Mouse (Mus musculus): ENCODE data around the gene Nptx1.

GRCm38 (mm10) chr11:119552301-119552700, 4.7 kb upstream of the Nptx1 start:
- TF ChIP-seq CTCF (IDR thresholded peaks at IDR 0.05; ENCODE audit: low read depth) (no peak), EP300 (IDR thresholded peaks at IDR 0.05; ENCODE audit: low read depth) (no peak)
